Mouse (Mus musculus): ENCODE measurements around the gene Dlg2. TPM values are rescaled to one million over a fixed set of nuclear protein-coding genes. Genes with fewer than 3 reads are reported as not detected.

Dlg2 gene
- polyA plus RNA-seq, 1 experiment from 2014 or later = 28.5 TPM

DNA sequence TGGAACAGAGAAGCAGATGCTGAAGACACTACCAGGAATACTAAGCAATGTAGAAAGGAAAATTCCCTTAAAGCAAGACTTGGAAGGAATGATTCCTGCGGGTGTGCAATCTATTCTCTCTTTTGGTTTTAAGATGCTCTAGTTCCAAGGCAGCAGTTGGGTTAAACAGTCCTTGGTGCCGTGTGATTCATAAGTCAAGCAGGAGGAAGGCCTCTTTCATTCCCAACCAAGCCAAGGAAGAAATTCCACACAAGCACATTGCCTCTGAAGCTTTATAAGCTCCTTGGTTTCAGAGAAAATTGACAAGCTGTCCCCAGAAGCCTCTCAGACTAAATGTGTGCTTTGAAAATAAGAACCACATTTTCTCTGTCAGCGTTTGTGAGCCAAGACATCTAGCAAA lies 1309.4 kb downstream of the Dlg2 start:
- WGBS = 75% methylated on average over 3 of the region's 3 CpGs
- Histone ChIP-seq H3K4me1 (replicated peaks) (no peaks in the 10 kb centered on the region), H3K9ac (no peak overlapping the region), H3K4me2 (no peak overlapping the region), H3K27me3 (no peaks in the 10 kb centered on the region), H3K36me3 (no peaks in the 10 kb centered on the region), H3K4me3 (no peak overlapping the region), H3K9me3 (no peaks in the 10 kb centered on the region), H3K27ac (replicated peaks) (no peak overlapping the region)
- ATAC-seq (ENCODE audit: low FRiP score, low read depth) = no peak

DNA sequence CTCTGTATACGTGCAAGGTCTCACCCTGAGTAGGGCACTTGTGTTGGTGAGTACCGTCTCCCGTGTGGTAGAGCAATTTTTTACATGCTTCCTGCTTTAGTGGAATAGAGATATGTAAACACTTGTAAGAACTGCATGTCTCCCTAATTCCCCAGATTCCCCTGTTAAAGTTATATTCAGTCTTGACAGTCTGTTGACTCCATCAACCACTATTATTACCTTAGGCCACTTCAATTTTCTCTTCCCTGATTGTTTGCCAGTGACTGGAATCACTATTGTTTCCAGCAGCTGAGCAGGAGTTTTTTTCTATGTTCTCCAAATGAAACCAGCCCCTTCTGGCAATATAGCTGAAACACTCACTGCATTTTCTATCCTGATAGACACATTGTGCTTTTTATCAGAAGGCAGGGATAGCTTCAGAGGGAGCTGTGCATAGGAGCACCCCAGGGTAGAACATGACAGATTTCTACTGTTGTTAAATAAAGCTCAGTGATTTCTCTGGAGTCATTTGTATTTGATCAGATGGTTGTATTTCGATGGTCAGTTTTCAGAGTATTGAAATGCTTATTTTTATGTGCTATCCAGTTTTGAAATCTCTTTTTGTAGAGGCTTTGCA lies 1314.6 kb downstream of the Dlg2 start:
- Histone ChIP-seq H3K4me3 (no peak overlapping the region), H3K36me3 (no peaks in the 10 kb centered on the region), H3K9me3 (no peaks in the 10 kb centered on the region), H3K4me1 (replicated peaks) (no peaks in the 10 kb centered on the region), H3K27me3 (no peaks in the 10 kb centered on the region), H3K9ac (no peak overlapping the region), H3K4me2 (no peak overlapping the region), H3K27ac (replicated peaks) (no peak overlapping the region)
- no peak for ATAC-seq (ENCODE audit: low FRiP score, low read depth)
- WGBS = 73% methylated on average over 4 of the region's 4 CpGs

- H3K9ac ChIP-seq = no peak overlapping the region
- H3K36me3 ChIP-seq = no peaks in the 10 kb centered on the region
- H3K9me3 ChIP-seq = no peaks in the 10 kb centered on the region
- no peak overlapping the region; the same call in 1 of the 2 replicates for H3K27ac ChIP-seq (replicated peaks)
- ATAC-seq (ENCODE audit: low FRiP score, low read depth) = no peak
- H3K27me3 ChIP-seq = no peaks in the 10 kb centered on the region
- 0 out of 2 replicates have a peak, but pooled peaks cover 2% of the 10 kb centered on the region for H3K4me1 ChIP-seq (replicated peaks)
- H3K4me2 ChIP-seq = no peak overlapping the region
- H3K4me3 ChIP-seq = no peak overlapping the region
- WGBS = 14% methylated on average over 4 of the region's 4 CpGs
Observed at GRCm38 (mm10) chr7:91806632-91807031, 1330.2 kb downstream of the Dlg2 start.

DNA sequence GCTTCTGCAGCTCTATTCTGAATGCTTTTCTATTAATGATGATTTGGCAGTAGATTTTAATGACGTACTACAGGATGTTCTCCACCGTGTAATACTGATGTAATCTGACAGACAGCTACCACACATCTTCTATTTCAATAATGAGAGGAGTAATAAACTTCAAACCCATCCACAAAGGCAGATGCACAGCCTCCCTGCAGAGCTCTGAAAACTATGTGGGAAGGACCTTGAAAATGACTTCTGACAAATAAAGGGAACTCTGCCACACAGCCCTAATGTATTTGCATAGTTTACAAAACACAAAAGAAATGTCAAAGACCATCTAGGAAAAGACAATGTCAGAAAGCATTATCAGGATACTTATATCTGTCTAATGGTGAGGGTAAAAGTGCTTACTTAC lies 1334.3 kb downstream of the Dlg2 start:
- no peaks in the 10 kb centered on the region for H3K27me3 ChIP-seq
- H3K36me3 ChIP-seq = no peaks in the 10 kb centered on the region
- H3K9me3 ChIP-seq = no peaks in the 10 kb centered on the region
- H3K4me3 ChIP-seq = no peak overlapping the region
- WGBS = 32% methylated on average over 2 of the region's 2 CpGs
- no peak for ATAC-seq (ENCODE audit: low FRiP score, low read depth)
- H3K27ac ChIP-seq (replicated peaks) = no peak overlapping the region
- H3K4me2 ChIP-seq = no peak overlapping the region
- H3K4me1 ChIP-seq (replicated peaks) = 0 out of 2 replicates have a peak, but pooled peaks cover 2% of the 10 kb centered on the region
- no peak overlapping the region for H3K9ac ChIP-seq

DNA sequence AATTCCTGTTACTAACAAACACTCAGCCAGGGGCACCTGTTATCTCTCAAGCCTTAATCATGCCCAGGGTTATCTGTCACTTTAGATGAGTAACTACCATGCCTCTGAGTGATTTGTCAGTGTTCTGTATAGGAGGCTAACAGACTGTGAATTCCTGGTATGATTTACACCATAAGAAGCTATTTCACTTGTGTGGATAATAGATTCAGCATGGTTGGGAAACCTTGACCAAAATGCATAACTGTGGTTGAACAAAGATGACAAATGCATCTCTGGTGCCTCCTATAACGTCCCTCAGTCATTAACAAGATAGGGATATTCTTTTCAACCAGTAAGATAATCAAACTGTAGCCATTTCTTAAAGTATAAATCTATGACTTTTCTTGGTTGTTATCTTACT lies 1341.5 kb downstream of the Dlg2 start:
- no peak overlapping the region for H3K4me3 ChIP-seq
- 70% methylated on average over 1 of the region's 1 CpGs for WGBS
- no peaks in the 10 kb centered on the region for H3K27me3 ChIP-seq
- no peaks in the 10 kb centered on the region for H3K36me3 ChIP-seq
- no peak overlapping the region for H3K27ac ChIP-seq (replicated peaks)
- H3K4me1 ChIP-seq (replicated peaks) = no peaks in the 10 kb centered on the region
- H3K4me2 ChIP-seq = no peak overlapping the region
- no peak for ATAC-seq (ENCODE audit: low FRiP score, low read depth)
- H3K9ac ChIP-seq = no peak overlapping the region
- no peaks in the 10 kb centered on the region for H3K9me3 ChIP-seq

GRCm38 (mm10) chr7:91832207-91832606 lies 1355.7 kb downstream of the Dlg2 start:
- Histone ChIP-seq H3K36me3 (no peaks in the 10 kb centered on the region), H3K27me3 (no peaks in the 10 kb centered on the region), H3K9ac (no peak overlapping the region), H3K4me1 (replicated peaks) (no peaks in the 10 kb centered on the region), H3K9me3 (no peaks in the 10 kb centered on the region), H3K4me2 (no peak overlapping the region), H3K27ac (replicated peaks) (no peak overlapping the region), H3K4me3 (no peak overlapping the region)
- WGBS = 80% methylated on average over 5 of the region's 5 CpGs
- no peak for ATAC-seq (ENCODE audit: low FRiP score, low read depth)

GRCm38 (mm10) chr7:91845723-91846122 lies 1369.3 kb downstream of the Dlg2 start:
- H3K27me3 ChIP-seq = no peaks in the 10 kb centered on the region
- no peak overlapping the region for H3K27ac ChIP-seq (replicated peaks)
- 48% methylated on average over 1 of the region's 1 CpGs for WGBS
- H3K4me1 ChIP-seq (replicated peaks) = no peaks in the 10 kb centered on the region
- no peak for ATAC-seq (ENCODE audit: low FRiP score, low read depth)
- H3K9me3 ChIP-seq = no peaks in the 10 kb centered on the region
- H3K9ac ChIP-seq = no peak overlapping the region
- H3K36me3 ChIP-seq = no peaks in the 10 kb centered on the region
- H3K4me3 ChIP-seq = no peak overlapping the region
- H3K4me2 ChIP-seq = no peak overlapping the region

DNA sequence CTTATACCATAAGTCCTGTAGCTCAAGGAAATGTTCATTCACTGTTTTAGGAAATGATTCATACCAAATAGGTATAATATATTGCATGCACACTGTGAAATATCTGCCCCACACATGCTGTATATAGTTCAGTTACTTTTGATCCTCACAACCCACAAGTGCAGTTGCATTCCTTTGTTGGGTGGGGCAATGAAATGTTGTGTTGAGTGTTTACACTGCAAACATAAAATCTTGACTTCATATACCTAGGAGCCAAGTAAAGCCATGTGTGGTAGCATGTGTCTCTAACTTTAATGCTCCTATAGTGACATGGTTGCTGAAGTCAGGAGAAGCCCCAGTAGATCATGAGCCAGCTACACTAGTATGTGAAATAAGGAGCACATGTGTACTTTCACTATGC lies 1372.9 kb downstream of the Dlg2 start:
- H3K36me3 ChIP-seq = no peaks in the 10 kb centered on the region
- H3K27me3 ChIP-seq = no peaks in the 10 kb centered on the region
- H3K9ac ChIP-seq = no peak overlapping the region
- no peak for ATAC-seq (ENCODE audit: low FRiP score, low read depth)
- no peaks in the 10 kb centered on the region for H3K4me1 ChIP-seq (replicated peaks)
- H3K4me2 ChIP-seq = no peak overlapping the region
- H3K4me3 ChIP-seq = no peak overlapping the region
- no peak overlapping the region for H3K27ac ChIP-seq (replicated peaks)
- no peaks in the 10 kb centered on the region for H3K9me3 ChIP-seq

DNA sequence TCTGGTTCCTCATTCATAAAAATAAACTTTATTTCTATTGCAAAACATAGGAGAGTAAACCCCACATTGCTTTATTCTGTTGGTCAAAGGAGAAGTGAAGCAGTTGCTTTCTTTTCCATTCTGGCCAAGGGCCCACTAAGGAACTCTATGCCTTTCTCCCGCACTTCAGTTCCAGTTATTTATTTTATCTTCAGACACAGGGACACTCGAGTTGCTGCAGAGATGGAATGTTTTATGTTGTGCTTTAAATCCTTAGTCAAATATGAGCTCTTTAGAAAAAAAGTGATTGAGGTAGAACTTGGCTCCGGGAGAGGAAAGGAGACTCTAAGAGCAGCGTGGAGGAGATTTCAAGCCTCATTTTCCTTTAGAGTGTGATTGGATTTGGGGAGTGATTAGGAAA lies 1377.2 kb downstream of the Dlg2 start:
- Histone ChIP-seq H3K36me3 (no peaks in the 10 kb centered on the region), H3K27ac (replicated peaks) (no peak overlapping the region), H3K4me1 (replicated peaks) (no peaks in the 10 kb centered on the region), H3K27me3 (no peaks in the 10 kb centered on the region), H3K9ac (no peak overlapping the region), H3K4me2 (no peak overlapping the region), H3K4me3 (no peak overlapping the region), H3K9me3 (no peaks in the 10 kb centered on the region)
- no peak for ATAC-seq (ENCODE audit: low FRiP score, low read depth)
- WGBS = 60% methylated on average over 4 of the region's 4 CpGs

GRCm38 (mm10) chr7:91856931-91857330 lies 1380.5 kb downstream of the Dlg2 start:
- H3K9ac ChIP-seq = no peak overlapping the region
- no peak for ATAC-seq (ENCODE audit: low FRiP score, low read depth)
- WGBS = 84% methylated on average over 2 of the region's 2 CpGs
- H3K27me3 ChIP-seq = no peaks in the 10 kb centered on the region
- no peak overlapping the region for H3K27ac ChIP-seq (replicated peaks)
- no peaks in the 10 kb centered on the region for H3K36me3 ChIP-seq
- H3K4me1 ChIP-seq (replicated peaks) = no peaks in the 10 kb centered on the region
- H3K9me3 ChIP-seq = no peaks in the 10 kb centered on the region
- H3K4me3 ChIP-seq = no peak overlapping the region
- H3K4me2 ChIP-seq = no peak overlapping the region

DNA sequence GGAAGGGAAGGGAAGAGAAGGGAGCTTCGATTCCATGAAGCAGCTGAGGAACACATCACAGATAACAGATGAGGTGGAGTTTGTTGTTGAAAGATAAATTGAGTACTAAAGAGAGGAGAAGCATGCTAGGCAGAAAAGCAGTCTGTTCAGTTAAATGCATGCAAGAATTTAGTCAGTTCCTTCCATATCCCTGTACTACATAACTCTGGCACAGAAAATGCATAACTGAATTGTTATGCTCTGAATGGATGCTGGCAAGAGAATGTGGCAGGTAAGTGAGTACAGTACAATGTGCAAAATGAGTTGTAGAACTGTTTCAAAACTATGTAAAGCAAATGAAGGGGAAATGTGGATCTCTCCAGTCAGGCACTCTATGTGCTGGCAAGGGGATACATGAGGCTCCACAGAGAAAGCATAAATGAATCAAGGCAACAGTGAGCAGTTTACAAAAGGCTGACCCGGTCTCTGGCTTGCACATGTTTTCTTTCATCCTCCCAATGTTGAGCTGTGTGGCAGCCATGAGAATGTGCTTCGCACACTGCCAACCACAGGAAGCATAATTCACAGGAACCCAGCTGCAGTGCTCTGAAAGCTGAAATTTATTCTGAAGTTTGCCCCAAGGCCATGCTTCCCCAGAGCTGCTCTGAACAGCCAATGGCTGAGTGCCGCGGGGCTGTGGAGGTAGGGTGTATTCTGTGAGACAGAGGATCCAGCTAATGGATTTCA lies 1386.5 kb downstream of the Dlg2 start:
- Histone ChIP-seq H3K9ac (no peak overlapping the region), H3K36me3 (no peaks in the 10 kb centered on the region), H3K4me3 (no peak overlapping the region), H3K27me3 (no peaks in the 10 kb centered on the region), H3K27ac (replicated peaks) (peak overlapping the region; percentile 53; the same call in 1 of the 2 replicates), H3K4me1 (replicated peaks) (0 out of 2 replicates have a peak, but pooled peaks cover 3% of the 10 kb centered on the region), H3K9me3 (no peaks in the 10 kb centered on the region), H3K4me2 (no peak overlapping the region)
- peak; percentile 66 for ATAC-seq (ENCODE audit: low FRiP score, low read depth)
- 51% methylated on average over 5 of the region's 5 CpGs for WGBS

- 64% methylated on average over 1 of the region's 1 CpGs for WGBS
- H3K27me3 ChIP-seq = no peaks in the 10 kb centered on the region
Observed at GRCm38 (mm10) chr7:91868919-91869318, 1392.4 kb downstream of the Dlg2 start.

More at GRCm38 (mm10) chr7:91868919-91869318, 1392.4 kb downstream of the Dlg2 start:
- H3K4me3 ChIP-seq = no peak overlapping the region
- no peak for ATAC-seq (ENCODE audit: low FRiP score, low read depth)
- H3K9ac ChIP-seq = no peak overlapping the region
- no peak overlapping the region for H3K27ac ChIP-seq (replicated peaks)
- H3K9me3 ChIP-seq = no peaks in the 10 kb centered on the region
- H3K4me1 ChIP-seq (replicated peaks) = no peaks in the 10 kb centered on the region
- no peak overlapping the region for H3K4me2 ChIP-seq
- no peaks in the 10 kb centered on the region for H3K36me3 ChIP-seq
